Mouse (Mus musculus) neural tube, embryonic 10.5 days (tissue): Measurements from ENCODE around the gene Ankrd12.
"Not testable (repeated sequence)": the region's sequence is repeated elsewhere in the genome, so short reads cannot be mapped to it uniquely, and the experiment has no call there.

ENCODE experiments used
- DNase-seq: peaks from one replicate; pipeline ENCODE4 v3.0.0-alpha.2; 2017; ENCODE audit warnings: low spot score; ENCODE audit errors: extremely low spot score

Ankrd12 gene

DNA sequence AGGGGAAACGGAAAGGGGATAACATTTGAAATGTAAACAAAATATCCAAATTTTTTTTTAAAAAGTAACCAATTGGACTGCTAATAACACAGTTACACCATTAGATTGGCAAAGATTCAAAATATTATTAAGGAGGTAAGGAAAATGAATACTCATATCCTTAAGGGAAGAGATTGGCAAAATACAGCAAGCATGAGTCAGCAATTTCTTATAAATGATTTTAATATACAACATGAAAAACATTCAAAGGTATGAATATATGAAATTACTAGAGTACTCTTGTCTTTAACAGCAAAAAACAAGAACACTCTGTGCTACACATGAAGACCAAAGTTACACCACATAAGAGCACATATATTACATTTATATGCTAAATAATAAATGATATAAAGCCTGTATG lies 8.1 kb upstream of the Ankrd12 start:
- no peak for DNase-seq

GRCm38 (mm10) chr17:66084486-66084885 lies 7.6 kb upstream of the Ankrd12 start:
- no peak for DNase-seq

- no peak for DNase-seq
Measured at GRCm38 (mm10) chr17:66077437-66077850, 555 bp upstream of the Ankrd12 start.

DNA sequence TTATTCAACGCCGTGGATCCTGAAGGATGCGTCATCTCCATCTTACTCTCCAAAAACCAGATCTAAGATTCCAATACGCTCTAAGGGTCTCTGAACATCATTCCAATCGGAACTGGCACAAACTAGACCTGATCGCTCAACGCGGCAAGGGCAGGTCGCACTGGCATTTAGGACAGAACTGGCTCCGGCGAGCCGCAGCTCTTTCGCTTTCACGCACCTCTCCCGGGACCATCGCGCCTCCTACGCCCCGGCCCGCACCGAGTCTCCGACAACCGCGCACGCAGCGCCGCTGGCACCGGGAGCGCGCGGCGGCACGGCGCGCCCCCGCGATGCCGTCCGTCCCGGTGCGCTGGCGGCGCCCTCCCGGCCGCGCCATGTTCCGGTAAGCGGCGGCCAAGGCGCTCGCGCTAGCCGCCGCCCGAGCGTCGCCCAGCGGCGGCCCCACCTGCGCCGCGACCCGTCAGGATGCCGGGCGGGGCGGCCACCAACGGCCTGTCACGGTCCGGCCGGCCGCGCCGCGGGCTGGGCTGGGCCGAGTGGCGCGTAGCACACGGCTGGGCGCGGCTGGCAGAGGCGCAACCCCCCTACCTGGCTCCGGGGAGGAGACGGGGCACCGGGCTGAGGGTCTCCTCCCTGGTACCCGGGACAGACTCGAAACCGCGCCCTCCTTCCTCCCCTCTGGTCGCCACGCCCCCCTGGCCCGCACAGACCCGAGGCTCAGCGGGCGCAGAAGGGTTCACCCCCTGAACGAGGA lies 538 bp downstream of the Ankrd12 start:
- DNase-seq = peak; percentile 61

DNA sequence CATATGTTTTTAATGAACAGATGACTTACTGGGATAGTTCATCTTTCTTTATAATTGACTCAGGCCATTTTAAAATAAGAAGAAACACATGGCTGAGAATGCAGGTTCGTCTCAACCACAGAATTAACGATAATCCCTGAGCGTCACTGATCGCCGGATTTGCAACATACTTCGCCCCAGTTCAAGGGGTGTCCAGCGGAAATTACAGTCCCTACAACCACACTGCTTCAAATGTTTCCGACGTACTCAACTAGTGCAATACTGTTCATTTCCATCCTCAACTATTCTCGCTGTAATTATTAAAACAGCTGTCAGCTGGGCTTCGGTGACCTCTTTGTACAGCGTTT lies 1.1 kb downstream of the Ankrd12 start:
- DNase-seq = no peak

- no peak for DNase-seq
Measured at GRCm38 (mm10) chr17:66073971-66074370, 2.9 kb downstream of the Ankrd12 start.

- not testable (repeated sequence) for DNase-seq
Measured at GRCm38 (mm10) chr17:66069036-66069435, 7.9 kb downstream of the Ankrd12 start.

DNA sequence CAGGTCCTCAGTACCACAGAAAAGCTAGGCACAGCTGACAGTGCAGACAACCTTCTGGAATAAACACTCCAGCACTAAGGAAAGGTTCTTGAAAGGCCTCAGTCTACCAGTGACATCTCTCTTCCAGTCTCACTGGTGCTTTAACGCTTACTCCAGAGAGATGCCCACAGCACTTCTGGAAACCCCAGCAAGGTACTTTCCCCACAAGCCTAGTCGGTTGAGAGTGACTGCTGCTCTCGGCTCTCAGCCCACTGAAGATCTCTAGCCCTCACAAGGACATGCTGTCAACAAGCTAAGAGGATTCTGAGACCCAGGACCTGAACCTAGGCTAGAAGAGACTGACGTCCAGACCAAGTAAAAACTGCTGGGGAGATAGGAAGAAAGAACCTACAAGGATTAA lies 11.8 kb downstream of the Ankrd12 start:
- DNase-seq = no peak

- DNase-seq = no peak
Measured at GRCm38 (mm10) chr17:66061241-66061938, 15.5 kb downstream of the Ankrd12 start.

GRCm38 (mm10) chr17:66058160-66058559 lies 18.7 kb downstream of the Ankrd12 start:
- DNase-seq = no peak

DNA sequence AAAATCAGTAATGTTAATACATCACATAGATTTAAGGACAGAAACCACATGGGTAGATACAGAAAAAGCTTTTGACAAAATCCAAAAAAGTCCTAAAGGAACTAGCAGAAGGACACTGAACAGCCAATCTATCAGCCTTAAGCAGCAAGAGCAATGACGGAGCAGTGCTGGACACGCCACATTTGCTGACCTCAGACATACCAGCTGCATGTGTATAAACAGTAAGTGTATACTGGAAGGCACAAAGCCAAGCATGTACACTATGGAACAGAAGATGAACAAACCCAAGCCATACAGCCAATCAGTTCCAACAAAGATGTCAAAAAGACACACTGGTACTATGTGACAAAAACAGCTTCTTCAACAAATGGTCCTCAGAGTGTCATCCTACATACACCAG lies 19.7 kb downstream of the Ankrd12 start:
- no peak for DNase-seq

GRCm38 (mm10) chr17:66053349-66053748 lies 23.5 kb downstream of the Ankrd12 start:
- DNase-seq = no peak

DNA sequence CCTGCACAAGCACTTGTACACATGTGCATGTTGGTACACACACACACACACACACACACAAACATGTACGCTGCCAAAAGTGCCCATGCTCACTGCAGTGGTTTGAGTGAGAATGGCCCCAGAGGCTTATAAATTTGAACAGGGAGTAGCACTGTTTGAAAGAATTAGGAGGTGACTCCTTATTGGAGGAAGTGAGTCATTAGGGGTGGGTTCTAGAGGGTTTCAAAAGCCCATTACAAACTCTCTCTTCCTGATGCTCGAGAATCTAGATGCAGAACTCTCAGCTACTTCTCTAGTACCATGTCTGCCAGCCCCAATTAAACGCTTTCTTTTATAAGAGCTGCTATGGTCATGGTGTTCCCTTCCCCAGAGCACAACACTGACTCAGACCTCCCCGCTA lies 28.1 kb downstream of the Ankrd12 start:
- no peak for DNase-seq

GRCm38 (mm10) chr17:66048199-66048598 lies 28.7 kb downstream of the Ankrd12 start:
- DNase-seq = no peak

DNA sequence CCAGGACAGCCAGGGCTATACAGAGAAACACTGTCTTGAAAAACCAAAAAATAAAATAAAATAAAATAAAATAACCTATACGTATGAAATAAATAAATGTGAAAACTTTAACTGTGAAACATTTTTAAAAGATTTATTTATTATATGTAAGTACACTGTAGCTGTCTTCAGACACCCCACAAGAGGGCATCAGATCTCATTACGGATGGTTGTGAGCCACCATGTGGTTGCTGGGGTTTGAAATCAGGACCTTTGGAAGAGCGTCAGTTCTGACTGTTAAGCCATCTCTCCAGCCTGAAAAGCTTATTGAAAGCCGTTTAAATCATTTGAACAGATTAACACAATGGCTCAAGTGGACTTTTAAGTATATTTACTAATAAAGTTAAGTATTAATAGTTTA lies 33.2 kb downstream of the Ankrd12 start:
- DNase-seq = not testable (repeated sequence)

- DNase-seq = no peak
Measured at GRCm38 (mm10) chr17:66041020-66041419, 35.9 kb downstream of the Ankrd12 start.

DNA sequence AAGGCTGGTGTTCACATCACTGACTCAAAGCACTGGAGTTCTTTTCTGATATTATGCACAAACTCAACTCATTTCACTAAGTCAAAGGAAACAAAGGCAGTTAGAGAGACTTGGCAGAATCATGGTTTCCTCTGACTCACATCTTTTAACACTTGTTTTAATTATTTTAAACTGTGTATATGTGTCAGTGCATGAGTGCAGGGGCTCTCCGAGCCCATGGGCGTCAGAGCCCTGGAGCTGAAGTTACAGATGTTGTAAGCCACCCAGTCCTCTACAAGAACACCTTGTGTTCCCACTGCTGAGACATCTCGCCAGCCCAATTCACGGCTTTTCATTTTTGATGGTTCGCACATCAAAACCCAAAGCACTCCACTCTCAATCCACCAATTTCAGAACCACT lies 43.6 kb downstream of the Ankrd12 start:
- DNase-seq = no peak

DNA sequence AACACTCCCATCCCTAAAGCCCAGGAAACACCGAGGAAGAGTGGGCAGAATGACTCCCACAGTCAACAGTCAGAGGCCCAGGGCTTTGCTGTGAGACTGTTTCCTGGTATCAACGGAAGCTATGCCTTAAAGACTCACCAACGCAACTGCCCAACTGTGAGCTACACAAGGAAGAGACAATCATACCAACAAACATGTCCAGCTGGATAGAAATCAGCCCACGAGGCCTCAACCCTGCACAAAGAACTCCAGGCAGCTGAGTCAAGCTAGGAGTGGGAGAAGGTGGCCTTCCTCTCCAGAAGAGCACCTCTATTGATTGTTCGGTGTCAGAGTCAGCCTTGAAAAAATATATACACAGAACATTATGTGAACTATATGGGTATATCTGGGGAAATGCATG lies 44.9 kb downstream of the Ankrd12 start:
- no peak for DNase-seq

GRCm38 (mm10) chr17:66024211-66024610 lies 52.7 kb downstream of the Ankrd12 start:
- DNase-seq = no peak

DNA sequence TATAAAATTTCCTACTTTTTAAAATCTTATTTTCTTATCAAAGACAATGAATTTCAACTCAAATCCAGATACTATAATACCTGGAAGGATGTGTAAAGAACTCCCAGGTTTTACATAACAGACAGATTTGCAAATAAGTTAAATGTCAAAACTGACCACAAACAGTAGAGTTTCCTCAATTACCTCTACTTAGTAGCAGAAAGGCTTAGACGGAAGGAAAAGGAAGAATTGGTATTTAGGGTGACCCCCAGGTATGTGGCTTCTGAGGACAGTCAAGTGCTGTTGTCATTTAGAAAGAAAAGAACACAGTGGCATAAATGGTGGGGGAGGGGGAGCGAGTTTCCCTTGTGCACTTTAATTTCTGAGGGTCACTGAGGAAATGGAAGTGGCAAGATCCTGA lies 65.1 kb downstream of the Ankrd12 start:
- no peak for DNase-seq

- no peak for DNase-seq
Measured at GRCm38 (mm10) chr17:66007892-66008291, 69.0 kb downstream of the Ankrd12 start.

DNA sequence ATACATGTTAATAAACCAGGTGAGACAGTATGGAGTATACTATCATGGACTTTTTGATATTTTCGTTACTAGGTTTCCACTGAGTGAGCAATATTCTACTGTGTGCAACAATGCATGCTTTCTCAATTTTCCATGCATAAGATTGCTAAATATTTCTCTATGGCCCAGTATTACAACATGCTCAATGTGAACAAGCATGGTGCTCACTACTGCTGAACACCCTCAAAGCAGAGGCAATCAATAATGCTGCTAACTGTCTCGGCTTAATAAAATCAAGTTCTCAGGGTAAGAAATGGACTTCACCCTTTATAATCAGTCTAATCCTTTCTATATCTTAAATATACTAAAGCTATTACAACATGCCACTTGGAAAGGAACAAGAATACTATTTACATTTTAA lies 69.4 kb downstream of the Ankrd12 start:
- no peak for DNase-seq
